In genomic region chr4:137648230-137648629, GRCm38 (mm10) we compare ENCODE assay signal across 16 mouse cellular contexts.
"Had no signal": no experiment of that assay in that cellular context is flagged by ENCODE, and none has a peak within 500 bp of the region (broad histone marks: within the 10 kb centered on the region; RNA-seq: fewer than 3 reads in every experiment).

No protein-coding gene starts in this region.

- H3K9ac ChIP-seq: liver, embryonic 15.5 days; midbrain, embryonic 13.5 days; neural tube, embryonic 15.5 days; stomach, embryonic 15.5 days had no signal

- H3K4me3 ChIP-seq: left cerebral cortex, adult 2 months; limb, embryonic 10.5 days; liver, embryonic 15.5 days; midbrain, embryonic 13.5 days; myocyte; neural tube, embryonic 15.5 days; stomach, embryonic 15.5 days had no signal

- H3K9me3 ChIP-seq: limb, embryonic 10.5 days; liver, embryonic 15.5 days; midbrain, embryonic 13.5 days; neural tube, embryonic 15.5 days; stomach, embryonic 15.5 days had no signal

- ATAC-seq: lung, postnatal 0 days; midbrain, embryonic 13.5 days had no signal

- H3K4me1 ChIP-seq: limb, embryonic 10.5 days; midbrain, embryonic 13.5 days; neural tube, embryonic 15.5 days; stomach, embryonic 15.5 days had no signal

- H3K27me3 ChIP-seq: liver, embryonic 15.5 days; midbrain, embryonic 13.5 days; neural tube, embryonic 15.5 days; stomach, embryonic 15.5 days had no signal

- H3K4me2 ChIP-seq: liver, embryonic 11.5 days; liver, embryonic 15.5 days; midbrain, embryonic 13.5 days; neural tube, embryonic 15.5 days; stomach, embryonic 15.5 days had no signal

- DNase-seq: kidney, postnatal 10 days; kidney, postnatal 4 days; lung, adult 2 months; lung, postnatal 36 days; right cerebral cortex, postnatal 25 days; thymus, adult 2 months; thymus, postnatal 25 days had no signal

- H3K27ac ChIP-seq: left cerebral cortex, adult 2 months; limb, embryonic 10.5 days; liver, embryonic 15.5 days; midbrain, embryonic 13.5 days; neural tube, embryonic 15.5 days; stomach, embryonic 15.5 days had no signal
